Mouse (Mus musculus): ENCODE results near the gene Mark4. TPM values are rescaled to one million over a fixed set of nuclear protein-coding genes. Genes with fewer than 3 reads are reported as not detected.

Mark4 gene
- polyA plus RNA-seq, 1 experiment from 2014 or later = 10.9 TPM

- Histone ChIP-seq H3K27ac (replicated peaks; ENCODE audit: low read depth, low read length) (no peak overlapping the region), H3K4me2 (ENCODE audit: low read depth, low read length) (no peak overlapping the region), H3K27me3 (replicated peaks; ENCODE audit: control insufficient read depth, insufficient read depth, low read length) (peaks cover 28% of the 10 kb centered on the region), H3K36me3 (ENCODE audit: control insufficient read depth, insufficient read depth, low read length) (peaks cover 44% of the 10 kb centered on the region), H3K9me3 (ENCODE audit: control insufficient read depth, low read length) (no peaks in the 10 kb centered on the region), H3K4me3 (ENCODE audit: low read depth, low read length) (no peak overlapping the region), H3K9ac (ENCODE audit: low read depth, low read length) (no peak overlapping the region), H3K4me1 (ENCODE audit: control insufficient read depth, insufficient read depth, low read length) (0 out of 2 replicates have a peak, but pooled peaks cover 6% of the 10 kb centered on the region)
- WGBS = 62% methylated on average over 4 of the region's 4 CpGs
- ATAC-seq (ENCODE audit: low read depth) = no peak
- DNase-seq (ENCODE audit: low spot score) = no peak
Measured at GRCm38 (mm10) chr7:19424051-19424450, 34.6 kb downstream of the Mark4 start.

- Histone ChIP-seq H3K36me3 (ENCODE audit: control insufficient read depth, insufficient read depth, low read length) (peaks cover 35% of the 10 kb centered on the region), H3K4me1 (ENCODE audit: control insufficient read depth, insufficient read depth, low read length) (0 out of 2 replicates have a peak, but pooled peaks cover 6% of the 10 kb centered on the region), H3K27me3 (replicated peaks; ENCODE audit: control insufficient read depth, insufficient read depth, low read length) (peaks cover 29% of the 10 kb centered on the region), H3K4me3 (ENCODE audit: low read depth, low read length) (no peak overlapping the region), H3K27ac (replicated peaks; ENCODE audit: low read depth, low read length) (no peak overlapping the region), H3K4me2 (ENCODE audit: low read depth, low read length) (no peak overlapping the region), H3K9ac (ENCODE audit: low read depth, low read length) (no peak overlapping the region), H3K9me3 (ENCODE audit: control insufficient read depth, low read length) (no peaks in the 10 kb centered on the region)
- whole genome bisulfite sequencing = 88% methylated on average over 3 of the region's 3 CpGs
- ATAC-seq (ENCODE audit: low read depth) (no peak), DNase-seq (ENCODE audit: low spot score) (no peak)
Measured at GRCm38 (mm10) chr7:19423083-19423482, 35.5 kb downstream of the Mark4 start.

- H3K4me2 ChIP-seq (ENCODE audit: low read depth, low read length) = peak overlapping the region; percentile 54
- H3K36me3 ChIP-seq (ENCODE audit: control insufficient read depth, insufficient read depth, low read length) = peaks cover 15% of the 10 kb centered on the region
- H3K9me3 ChIP-seq (ENCODE audit: control insufficient read depth, low read length) = no peaks in the 10 kb centered on the region
- H3K4me1 ChIP-seq (ENCODE audit: control insufficient read depth, insufficient read depth, low read length) = 0 out of 2 replicates have a peak, but pooled peaks cover 6% of the 10 kb centered on the region
- H3K9ac ChIP-seq (ENCODE audit: low read depth, low read length) = no peak overlapping the region
- no peak overlapping the region for H3K27ac ChIP-seq (replicated peaks; ENCODE audit: low read depth, low read length)
- peak; percentile 96 for ATAC-seq (ENCODE audit: low read depth)
- DNase-seq (ENCODE audit: low spot score) = peak; percentile 95
- H3K4me3 ChIP-seq (ENCODE audit: low read depth, low read length) = peak overlapping the region; percentile 33
- peaks cover 32% of the 10 kb centered on the region for H3K27me3 ChIP-seq (replicated peaks; ENCODE audit: control insufficient read depth, insufficient read depth, low read length)
- 10% methylated on average over 43 of the region's 43 CpGs for WGBS
Measured at GRCm38 (mm10) chr7:19420821-19421636, 37.6 kb downstream of the Mark4 start.

GRCm38 (mm10) chr7:19420121-19420520, 38.5 kb downstream of the Mark4 start:
- H3K27ac ChIP-seq (replicated peaks; ENCODE audit: low read depth, low read length) = no peak overlapping the region
- H3K9me3 ChIP-seq (ENCODE audit: control insufficient read depth, low read length) = no peaks in the 10 kb centered on the region
- peaks cover 6% of the 10 kb centered on the region for H3K36me3 ChIP-seq (ENCODE audit: control insufficient read depth, insufficient read depth, low read length)
- ATAC-seq (ENCODE audit: low read depth) (no peak), DNase-seq (ENCODE audit: low spot score) (no peak)
- no peak overlapping the region for H3K9ac ChIP-seq (ENCODE audit: low read depth, low read length)
- H3K4me3 ChIP-seq (ENCODE audit: low read depth, low read length) = no peak overlapping the region
- H3K27me3 ChIP-seq (replicated peaks; ENCODE audit: control insufficient read depth, insufficient read depth, low read length) = peaks cover 32% of the 10 kb centered on the region
- WGBS = 8% methylated on average over 28 of the region's 28 CpGs
- peak overlapping the region; percentile 20 for H3K4me2 ChIP-seq (ENCODE audit: low read depth, low read length)
- 0 out of 2 replicates have a peak, but pooled peaks cover 6% of the 10 kb centered on the region for H3K4me1 ChIP-seq (ENCODE audit: control insufficient read depth, insufficient read depth, low read length)

GRCm38 (mm10) chr7:19416590-19416989, 42.0 kb downstream of the Mark4 start:
- Histone ChIP-seq H3K4me2 (ENCODE audit: low read depth, low read length) (no peak overlapping the region), H3K9me3 (ENCODE audit: control insufficient read depth, low read length) (peaks cover 4% of the 10 kb centered on the region; the same call in 1 of the 2 replicates), H3K9ac (ENCODE audit: low read depth, low read length) (no peak overlapping the region), H3K36me3 (ENCODE audit: control insufficient read depth, insufficient read depth, low read length) (no peaks in the 10 kb centered on the region), H3K27me3 (replicated peaks; ENCODE audit: control insufficient read depth, insufficient read depth, low read length) (peaks cover 30% of the 10 kb centered on the region), H3K4me1 (ENCODE audit: control insufficient read depth, insufficient read depth, low read length) (0 out of 2 replicates have a peak, but pooled peaks cover 6% of the 10 kb centered on the region), H3K4me3 (ENCODE audit: low read depth, low read length) (no peak overlapping the region), H3K27ac (replicated peaks; ENCODE audit: low read depth, low read length) (no peak overlapping the region)
- DNase-seq (ENCODE audit: low spot score) (no peak), ATAC-seq (ENCODE audit: low read depth) (no peak)
- WGBS = 74% methylated on average over 14 of the region's 15 CpGs

GRCm38 (mm10) chr7:19413525-19413924, 45.1 kb downstream of the Mark4 start:
- Histone ChIP-seq H3K9ac (ENCODE audit: low read depth, low read length) (no peak overlapping the region), H3K27me3 (replicated peaks; ENCODE audit: control insufficient read depth, insufficient read depth, low read length) (peaks cover 2% of the 10 kb centered on the region; the same call in 1 of the 2 replicates), H3K4me1 (ENCODE audit: control insufficient read depth, insufficient read depth, low read length) (no peaks in the 10 kb centered on the region), H3K4me2 (ENCODE audit: low read depth, low read length) (no peak overlapping the region), H3K36me3 (ENCODE audit: control insufficient read depth, insufficient read depth, low read length) (no peaks in the 10 kb centered on the region), H3K27ac (replicated peaks; ENCODE audit: low read depth, low read length) (no peak overlapping the region), H3K4me3 (ENCODE audit: low read depth, low read length) (no peak overlapping the region), H3K9me3 (ENCODE audit: control insufficient read depth, low read length) (peaks cover 4% of the 10 kb centered on the region; the same call in 1 of the 2 replicates)
- ATAC-seq (ENCODE audit: low read depth) (no peak), DNase-seq (ENCODE audit: low spot score) (no peak)
- WGBS = 88% methylated on average over 3 of the region's 3 CpGs

- no peak for ATAC-seq (ENCODE audit: low read depth)
- WGBS = 78% methylated on average over 4 of the region's 5 CpGs
- no peak overlapping the region for H3K4me2 ChIP-seq (ENCODE audit: low read depth, low read length)
Measured at GRCm38 (mm10) chr7:19411783-19412182, 46.8 kb downstream of the Mark4 start.

GRCm38 (mm10) chr7:19410766-19411344, 47.8 kb downstream of the Mark4 start:
- H3K4me1 ChIP-seq (ENCODE audit: control insufficient read depth, insufficient read depth, low read length) = no peaks in the 10 kb centered on the region
- H3K4me3 ChIP-seq (ENCODE audit: low read depth, low read length) = no peak overlapping the region
- no peak overlapping the region for H3K9ac ChIP-seq (ENCODE audit: low read depth, low read length)
- H3K27me3 ChIP-seq (replicated peaks; ENCODE audit: control insufficient read depth, insufficient read depth, low read length) = no peaks in the 10 kb centered on the region
- H3K27ac ChIP-seq (replicated peaks; ENCODE audit: low read depth, low read length) = no peak overlapping the region
- no peaks in the 10 kb centered on the region for H3K36me3 ChIP-seq (ENCODE audit: control insufficient read depth, insufficient read depth, low read length)
- peaks cover 4% of the 10 kb centered on the region; the same call in 1 of the 2 replicates for H3K9me3 ChIP-seq (ENCODE audit: control insufficient read depth, low read length)
- ATAC-seq (ENCODE audit: low read depth) (no peak), DNase-seq (ENCODE audit: low spot score) (peak; percentile 20)
- 80% methylated on average over 10 of the region's 11 CpGs for WGBS
- no peak overlapping the region for H3K4me2 ChIP-seq (ENCODE audit: low read depth, low read length)

More at GRCm38 (mm10) chr7:19411783-19412182, 46.8 kb downstream of the Mark4 start:
- DNase-seq (ENCODE audit: low spot score) = no peak
- Histone ChIP-seq H3K36me3 (ENCODE audit: control insufficient read depth, insufficient read depth, low read length) (no peaks in the 10 kb centered on the region), H3K4me3 (ENCODE audit: low read depth, low read length) (no peak overlapping the region), H3K9ac (ENCODE audit: low read depth, low read length) (no peak overlapping the region), H3K27ac (replicated peaks; ENCODE audit: low read depth, low read length) (no peak overlapping the region), H3K4me1 (ENCODE audit: control insufficient read depth, insufficient read depth, low read length) (no peaks in the 10 kb centered on the region), H3K27me3 (replicated peaks; ENCODE audit: control insufficient read depth, insufficient read depth, low read length) (peaks cover 2% of the 10 kb centered on the region; the same call in 1 of the 2 replicates), H3K9me3 (ENCODE audit: control insufficient read depth, low read length) (peaks cover 4% of the 10 kb centered on the region; the same call in 1 of the 2 replicates)
